Mouse (Mus musculus) Patski (cell line): ENCODE results near the gene RPS10-NUDT3. TPM values are rescaled to one million over a fixed set of nuclear protein-coding genes. Genes with fewer than 3 reads are reported as not detected.

Source experiments
- ATAC-seq: fragments of 100-300 bp; one replicate; pipeline ENCODE4 v1.8.0; 2021
- CTCF ChIA-PET: fragments of 350-600 bp; sonication (Branson Sonifier 250); formaldehyde crosslinking; loops from one replicate; lab custom pipeline; 2022; ENCODE audit warnings: inconsistent platforms; lab: Charles Lee
- POLR2A ChIA-PET: fragments of 350-600 bp; sonication (Branson Sonifier 250); formaldehyde crosslinking; loops from one replicate; lab custom pipeline; 2022; ENCODE audit warnings: antibody characterized with exemption, inconsistent platforms; lab: Charles Lee
- DNase-seq: peaks from one replicate; pipeline ENCODE4 v3.0.0-alpha.2; 2011; ENCODE audit warnings: low read depth, low spot score
- H3K27me3 ChIP-seq: fragments of 371-371 bp; one replicate; pipeline ENCODE4 v1.5.1; 2021
- CTCF ChIP-seq: fragments of 100-300 bp; IDR thresholded peaks from one replicate; pipeline ENCODE4 v1.5.1; 2021
- in situ Hi-C: fragments of 300-500 bp; cut with MboI; formaldehyde crosslinking; loops from 3 replicates; pipeline ENCODE4 v1.11.1; 2018; ENCODE audit warnings: low pct_unique_long_range_greater_than_20kb, mixed read lengths
- polyA plus RNA-seq: library from polyadenylated mRNA; unstranded; gene quantifications from one replicate; pipeline ENCODE4 v1.2.3, GENCODE M21; 2021

The RPS10-NUDT3 gene
- polyA plus RNA-seq, 1 experiment from 2014 or later = 1.7 TPM

DNA sequence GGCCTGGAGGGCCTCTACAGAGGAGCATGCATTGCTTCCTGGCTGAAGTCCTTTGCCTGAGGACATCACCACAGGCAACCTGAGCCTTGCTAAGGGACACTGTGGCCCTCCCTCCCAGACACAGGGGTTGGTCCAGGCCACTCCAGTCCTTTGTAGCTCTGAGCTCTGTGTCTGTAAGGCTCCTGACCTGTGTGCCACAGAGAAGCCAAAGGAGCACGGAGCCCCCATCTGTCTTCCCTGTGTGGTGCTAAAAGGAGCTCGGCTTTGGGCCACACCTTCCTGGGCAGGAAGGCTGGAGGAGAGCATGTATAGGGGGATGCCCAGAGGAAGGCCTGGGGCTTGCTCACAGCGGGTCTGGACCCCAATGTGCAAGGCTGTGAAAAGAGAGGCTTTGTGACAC lies 93.0 kb downstream of the RPS10-NUDT3 start:
- in situ Hi-C loops = no loop called here
- ChIA-PET POLR2A (no interaction called here), CTCF (no interaction called here)
- no peaks in the 10 kb centered on the region for H3K27me3 ChIP-seq
- DNase-seq = no peak
- no peak for TF ChIP-seq CTCF
- ATAC-seq = no peak

DNA sequence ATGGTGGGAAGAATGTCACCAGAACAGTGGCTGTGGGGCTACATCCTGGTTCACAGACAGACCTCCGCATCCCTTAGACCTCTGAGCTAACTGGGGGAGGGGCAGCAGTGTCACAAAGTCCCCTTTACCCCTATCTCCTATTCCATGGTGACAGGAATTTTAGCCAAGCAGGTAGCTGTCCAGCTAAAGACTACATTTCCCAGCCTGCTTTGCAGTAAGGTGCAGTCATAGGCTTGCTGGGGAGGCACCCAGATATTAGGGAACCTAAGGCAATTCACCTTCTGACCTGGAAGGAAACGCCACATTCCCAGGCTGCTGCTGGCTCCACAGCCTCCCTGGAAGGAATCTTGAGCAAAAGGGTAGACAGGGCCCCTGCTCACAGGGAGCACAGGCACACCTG lies 93.8 kb downstream of the RPS10-NUDT3 start:
- DNase-seq (no peak), ATAC-seq (no peak)
- ChIA-PET POLR2A (no interaction called here), CTCF (no interaction called here)
- no peaks in the 10 kb centered on the region for H3K27me3 ChIP-seq
- in situ Hi-C loops = no loop called here
- no peak for TF ChIP-seq CTCF

DNA sequence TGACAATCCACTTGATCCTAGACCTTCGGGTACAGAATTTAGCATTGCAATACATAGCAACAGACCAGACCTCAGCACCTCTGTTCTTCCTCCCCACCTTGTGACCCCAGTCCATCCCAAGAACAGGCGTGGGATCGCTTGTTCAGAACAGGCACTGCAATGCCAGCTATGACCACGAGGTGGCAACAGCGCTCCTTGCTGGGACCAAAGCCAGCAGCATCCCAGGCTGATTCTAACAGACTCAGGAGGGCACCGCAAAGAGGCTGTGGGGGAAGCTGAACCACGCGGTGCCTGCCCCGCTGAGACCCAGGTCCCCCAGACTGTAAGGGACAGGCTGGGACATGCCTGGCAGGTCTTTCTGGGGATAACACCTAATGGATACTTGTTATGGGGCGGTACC lies 100.3 kb downstream of the RPS10-NUDT3 start:
- POLR2A ChIA-PET = no interaction called here
- peak; percentile 99 for TF ChIP-seq CTCF
- CTCF ChIA-PET = interaction anchor here (0.7 to 1.8 kb wide), 7 partner anchors 15 to 95 kb away, joined by 3 to 7 read pairs (median 4); partner anchors contain the start of genes AI413582 and Nudt3
- no peaks in the 10 kb centered on the region for H3K27me3 ChIP-seq
- in situ Hi-C loops = no loop called here
- peak; percentile 26 for ATAC-seq
- no peak for DNase-seq

DNA sequence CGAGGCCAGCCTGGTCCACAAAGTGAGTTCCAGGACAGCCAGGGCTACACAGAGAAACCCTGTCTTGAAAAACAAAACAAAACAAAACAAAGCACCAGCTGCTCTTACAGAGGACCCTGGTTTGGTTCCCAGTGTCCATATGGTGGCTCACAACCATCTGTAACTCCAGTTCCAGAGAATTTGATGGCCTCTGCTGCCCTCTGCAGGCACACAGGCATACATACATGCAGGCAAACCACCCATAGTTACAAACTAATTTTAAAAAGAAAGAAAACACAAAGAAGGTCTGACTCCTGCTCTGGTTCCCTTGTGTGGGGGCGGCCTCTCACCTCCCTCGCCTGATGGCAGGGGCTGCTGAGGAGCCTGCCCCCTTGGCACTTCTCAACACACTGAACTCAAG lies 101.7 kb downstream of the RPS10-NUDT3 start:
- ChIA-PET POLR2A (no interaction called here), CTCF (no interaction called here)
- TF ChIP-seq CTCF = no peak
- H3K27me3 ChIP-seq = no peaks in the 10 kb centered on the region
- DNase-seq (no peak), ATAC-seq (no peak)
- in situ Hi-C loops = no loop called here

DNA sequence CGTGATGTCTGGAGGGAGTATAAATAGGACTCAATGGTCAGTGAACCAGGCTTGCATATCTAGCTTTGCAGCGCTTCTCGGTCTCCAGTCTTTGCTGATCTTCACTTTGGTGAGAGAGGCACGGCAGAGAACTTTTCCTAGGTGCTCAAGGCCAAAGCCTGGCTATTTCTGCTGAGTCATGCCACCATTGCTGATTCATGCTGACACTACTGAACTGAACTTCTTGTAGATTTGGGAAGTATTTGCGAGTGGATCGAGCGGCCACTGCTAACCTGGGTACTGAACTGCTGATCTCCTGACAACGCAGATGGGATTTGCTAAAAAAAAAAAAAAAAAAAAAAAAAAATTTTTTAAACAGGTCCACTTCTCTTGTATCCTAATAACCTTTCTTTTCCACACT lies 102.9 kb downstream of the RPS10-NUDT3 start:
- no peak for ATAC-seq

More for the DNA sequence above, 102.9 kb downstream of the RPS10-NUDT3 start:
- no peak for DNase-seq
- ChIA-PET POLR2A (no interaction called here), CTCF (no interaction called here)
- in situ Hi-C loops = no loop called here
- no peak for TF ChIP-seq CTCF
- no peaks in the 10 kb centered on the region for H3K27me3 ChIP-seq

Other genes starting within 250 kb of the RPS10-NUDT3 start
- gene Grm4, start 113.8 kb downstream of the RPS10-NUDT3 start, polyA plus RNA-seq = 0.01 TPM
- 32.2 TPM for gene Hmga1, start 78.7 kb downstream of the RPS10-NUDT3 start, polyA plus RNA-seq
- 30.7 TPM for gene AI413582, start 69.5 kb downstream of the RPS10-NUDT3 start, polyA plus RNA-seq
- 196 TPM for gene Nudt3, start 11.7 kb downstream of the RPS10-NUDT3 start, polyA plus RNA-seq
- 1,510 TPM for gene Rps10, start 1.4 kb upstream of the RPS10-NUDT3 start, polyA plus RNA-seq
- gene Pacsin1, start 20.3 kb upstream of the RPS10-NUDT3 start, polyA plus RNA-seq = 0.05 TPM
- gene Spdef, start 93.7 kb upstream of the RPS10-NUDT3 start, polyA plus RNA-seq = not detected
- gene D17Wsu92e, start 185.4 kb upstream of the RPS10-NUDT3 start, polyA plus RNA-seq = 105 TPM
- 84.3 TPM for gene Snrpc, start 202.9 kb upstream of the RPS10-NUDT3 start, polyA plus RNA-seq
- gene Uhrf1bp1, start 221.2 kb upstream of the RPS10-NUDT3 start, polyA plus RNA-seq = 17.4 TPM